Mouse (Mus musculus): ENCODE measurements around the gene Myf6.

Gene Myf6

GRCm38 (mm10) chr10:107494568-107494967, at the start of gene Myf6:
Gene Myf6, minus strand, starts transcription at chr10:107494737.
- no peak for DNase-seq

GRCm38 (mm10) chr10:107543026-107543425, 48.5 kb upstream of the Myf6 start:
- DNase-seq, result no peak

GRCm38 (mm10) chr10:107528758-107529157, 34.2 kb upstream of the Myf6 start:
- DNase-seq, result no peak

DNA sequence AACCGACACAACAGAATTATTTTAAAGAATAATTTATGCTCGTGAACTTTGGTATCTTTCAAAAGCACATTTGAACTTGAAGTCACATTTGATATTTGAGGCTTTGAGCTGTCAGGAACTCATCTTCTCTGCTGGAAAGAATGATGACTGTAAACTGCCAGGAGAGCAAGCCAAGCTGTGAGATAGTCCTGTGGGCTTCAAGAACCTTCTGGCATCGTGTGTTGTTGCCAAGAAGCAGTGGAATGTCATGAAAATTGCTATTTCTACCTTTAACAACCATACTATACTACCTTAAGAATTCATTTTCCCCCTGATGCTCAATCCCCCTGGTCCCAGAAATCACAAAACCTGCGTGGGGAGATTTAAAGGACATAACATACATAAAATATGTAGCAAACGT, 24.7 kb upstream of the Myf6 start:
- no peak for DNase-seq

GRCm38 (mm10) chr10:107516641-107517040, 22.1 kb upstream of the Myf6 start:
- peak; percentile 3 to 21 for DNase-seq

DNA sequence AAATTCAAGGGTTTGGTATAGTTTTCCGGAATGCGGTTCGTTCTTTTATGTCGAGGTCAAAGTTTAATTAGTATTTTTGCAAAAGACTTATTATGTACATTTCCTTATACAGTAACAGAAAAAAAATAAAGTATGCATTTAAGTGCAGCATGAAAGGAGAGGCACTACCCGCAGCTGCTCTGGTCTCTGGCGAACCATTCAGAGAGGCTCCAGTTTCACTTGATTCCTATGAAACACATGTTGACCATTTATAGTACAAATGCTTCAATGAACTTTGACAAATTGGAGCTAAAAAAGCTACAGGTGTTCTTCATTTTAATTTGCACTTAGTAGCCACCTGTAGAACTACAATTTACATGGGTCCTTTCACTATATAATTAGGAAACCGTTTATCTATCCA, 20.2 kb upstream of the Myf6 start:
- no peak for DNase-seq

GRCm38 (mm10) chr10:107506397-107506796, 11.9 kb upstream of the Myf6 start:
- no peak for DNase-seq

GRCm38 (mm10) chr10:107503430-107503829, 8.9 kb upstream of the Myf6 start:
- no peak for DNase-seq

DNA sequence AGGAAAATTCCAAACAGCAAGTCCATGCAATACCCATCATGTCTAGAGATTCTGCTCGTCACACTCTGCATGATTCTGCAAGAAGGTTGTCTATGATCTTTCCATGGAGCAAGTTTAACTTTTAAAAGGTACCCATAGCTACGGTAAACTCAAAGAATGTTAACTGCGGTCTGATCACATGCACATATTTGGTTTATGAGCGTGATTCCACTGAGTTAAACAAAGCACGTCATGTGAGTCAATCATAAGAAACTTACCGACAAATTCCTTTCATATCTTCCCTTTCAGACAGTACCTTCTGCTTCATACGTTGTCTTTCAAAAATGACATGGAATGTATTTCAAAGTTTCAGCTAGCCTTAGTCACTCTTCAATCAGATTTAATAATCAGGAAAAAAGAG, 7.7 kb upstream of the Myf6 start:
- no peak for DNase-seq

DNA sequence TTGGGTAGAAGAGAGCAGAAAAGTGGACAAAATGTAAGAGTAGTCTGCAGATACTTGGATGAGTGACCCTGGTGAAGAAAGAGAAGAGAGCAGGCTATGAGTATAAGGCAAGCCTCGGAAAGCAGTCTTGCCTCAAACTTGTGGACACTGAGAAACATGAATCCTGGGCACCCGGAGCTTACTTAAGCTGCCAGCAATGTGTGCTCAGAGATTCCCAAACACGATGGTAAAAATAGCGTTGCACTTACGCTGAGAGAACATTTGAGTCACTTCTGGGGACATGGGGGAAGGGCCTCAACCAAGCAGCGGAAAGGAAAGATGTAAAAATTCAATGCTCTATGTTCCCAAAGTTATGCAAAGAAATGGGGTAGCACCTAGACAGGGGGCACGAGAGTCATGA, 5.1 kb upstream of the Myf6 start:
- DNase-seq, result no peak

- DNase-seq, result no peak
These were observed 1.9 kb upstream of the Myf6 start for GRCm38 (mm10) chr10:107496402-107496801.

- DNase-seq, result no peak
These were observed 710 bp downstream of the Myf6 start for GRCm38 (mm10) chr10:107493580-107494474.

DNA sequence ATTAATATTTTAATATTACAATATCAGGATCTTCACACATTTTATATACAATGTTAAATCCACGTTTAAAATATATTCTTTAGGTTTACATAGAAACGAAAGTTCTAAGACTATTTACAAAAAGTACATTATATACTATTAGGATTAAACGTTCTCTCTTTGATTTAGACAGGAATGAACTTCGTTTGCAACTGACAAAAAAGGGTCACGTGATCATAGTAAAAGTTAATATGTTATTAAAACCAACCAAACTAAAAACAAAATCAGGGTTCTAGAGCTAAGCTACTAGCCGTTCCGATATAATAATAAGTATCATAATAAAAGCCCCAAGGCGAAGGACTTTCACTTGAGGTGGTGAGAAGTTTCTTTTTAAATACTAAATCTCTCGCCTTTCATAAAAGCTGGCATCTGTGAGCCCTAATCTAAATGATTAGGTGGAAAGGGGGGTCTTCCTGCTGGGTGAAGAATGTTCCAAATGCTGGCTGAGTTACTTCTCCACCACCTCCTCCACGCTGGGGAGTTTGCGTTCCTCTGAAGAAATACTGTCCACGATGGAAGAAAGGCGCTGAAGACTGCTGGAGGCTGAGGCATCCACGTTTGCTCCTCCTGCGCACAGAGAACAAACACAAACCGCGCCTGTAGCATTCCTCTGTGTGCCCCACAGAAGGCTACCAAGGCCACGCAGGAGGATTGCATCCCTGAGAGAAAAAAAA, 1.5 kb downstream of the Myf6 start:
- DNase-seq, result no peak

- DNase-seq, result no peak
These were observed 5.8 kb downstream of the Myf6 start for GRCm38 (mm10) chr10:107488654-107489315.

- no peak for DNase-seq
These were observed 7.8 kb downstream of the Myf6 start for GRCm38 (mm10) chr10:107486770-107487169.

- DNase-seq, result no peak
These were observed 8.7 kb downstream of the Myf6 start, which contains the start of gene Myf5 for GRCm38 (mm10) chr10:107485870-107486269. Gene Myf5, minus strand, starts transcription at chr10:107486134.

- no peak for DNase-seq
These were observed 10.5 kb downstream of the Myf6 start for GRCm38 (mm10) chr10:107484050-107484449.

- peak in 1 of 2 experiments; percentile 17 for DNase-seq
These were observed 21.0 kb downstream of the Myf6 start for GRCm38 (mm10) chr10:107473497-107473896.

- no peak for DNase-seq
These were observed 22.8 kb downstream of the Myf6 start for GRCm38 (mm10) chr10:107471712-107472111.

GRCm38 (mm10) chr10:107467819-107468218, 26.7 kb downstream of the Myf6 start:
- no peak for DNase-seq

- no peak for DNase-seq
These were observed 44.8 kb downstream of the Myf6 start for GRCm38 (mm10) chr10:107449496-107450330.
